Mouse (Mus musculus) kidney, postnatal 10 days (tissue): ENCODE measurements around the gene Atf7.
"Not testable (repeated sequence)": the region's sequence is repeated elsewhere in the genome, so short reads cannot be mapped to it uniquely, and the experiment has no call there.

Experiments
- DNase-seq: peaks from one replicate; pipeline ENCODE4 v3.0.0; 2021; ENCODE audit warnings: mixed read lengths

Gene Atf7

GRCm38 (mm10) chr15:102624970-102625686, at the start of gene Atf7, which contains the start of gene Gm28047:
Gene Atf7, minus strand, starts transcription at chr15:102625464.
Gene Gm28047, minus strand, starts transcription at chr15:102625067.
- DNase-seq, result peak; percentile 100

DNA sequence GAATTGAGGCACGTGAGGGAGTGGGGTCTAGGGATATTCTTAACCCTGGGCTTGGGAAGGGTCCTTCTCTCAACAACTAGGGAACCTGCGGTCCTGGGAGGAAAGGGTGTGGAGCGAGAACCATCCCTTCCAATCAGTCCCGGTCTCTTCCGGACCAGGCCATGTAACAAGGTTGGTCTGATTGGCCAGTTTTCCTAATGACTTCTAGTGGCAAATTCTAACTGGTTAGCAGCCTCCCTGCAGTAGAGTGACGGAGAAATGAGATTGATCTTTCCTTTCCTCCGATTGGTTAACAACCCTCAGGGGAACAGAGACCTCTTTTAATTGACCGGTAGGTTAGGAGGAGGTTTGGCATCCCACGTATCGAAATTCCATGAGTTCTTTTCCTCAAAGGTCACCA, 48.3 kb upstream of the Atf7 start:
- DNase-seq, result peak; percentile 69

DNA sequence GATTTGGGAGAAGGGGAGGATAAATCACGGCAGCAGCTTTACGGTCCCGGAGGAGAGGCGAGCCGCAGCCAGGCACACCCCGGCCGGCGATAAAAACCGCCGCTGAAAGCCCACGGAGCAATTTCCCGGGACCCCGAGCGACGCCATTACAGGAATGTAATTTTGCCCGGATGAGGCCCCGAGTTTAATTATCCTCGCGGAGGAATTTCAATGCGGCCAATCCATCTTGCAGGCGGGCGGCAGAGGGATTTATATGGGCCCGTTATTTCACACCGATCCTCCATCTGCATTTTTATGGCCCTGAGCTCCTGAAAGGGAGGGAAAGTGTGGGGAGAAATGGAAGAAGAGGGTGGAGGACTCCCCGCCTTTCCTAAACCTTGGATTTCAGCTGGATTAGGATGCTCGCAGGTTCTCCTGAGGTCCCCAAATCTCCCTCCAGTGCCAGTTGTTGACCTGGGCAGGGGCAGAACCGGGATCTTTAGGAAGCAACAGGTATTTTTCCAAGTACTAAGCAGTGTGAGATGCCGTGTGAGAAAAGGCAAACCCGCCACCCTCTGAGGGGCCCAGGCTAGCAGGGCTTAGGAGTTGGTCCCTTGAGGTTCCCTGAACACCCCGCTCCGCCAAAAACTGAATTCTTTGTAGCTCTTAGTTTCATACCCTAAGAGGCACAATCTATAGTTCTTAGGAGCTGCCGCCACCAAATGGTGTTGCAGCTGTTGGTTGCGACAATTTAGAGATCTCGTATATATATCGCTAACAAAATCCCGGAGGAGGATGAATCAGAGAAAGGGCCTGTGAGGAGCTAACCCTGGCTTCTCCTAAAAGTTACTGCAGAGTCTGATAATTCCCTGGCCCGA, 47.2 kb upstream of the Atf7 start, which contains the start of gene Atp5g2:
Gene Atp5g2, minus strand, starts transcription at position 138 of the 857 bp plus-strand sequence.
- DNase-seq, result peak; percentile 70

GRCm38 (mm10) chr15:102671721-102672214, 46.5 kb upstream of the Atf7 start:
- peak; percentile 95 for DNase-seq

DNA sequence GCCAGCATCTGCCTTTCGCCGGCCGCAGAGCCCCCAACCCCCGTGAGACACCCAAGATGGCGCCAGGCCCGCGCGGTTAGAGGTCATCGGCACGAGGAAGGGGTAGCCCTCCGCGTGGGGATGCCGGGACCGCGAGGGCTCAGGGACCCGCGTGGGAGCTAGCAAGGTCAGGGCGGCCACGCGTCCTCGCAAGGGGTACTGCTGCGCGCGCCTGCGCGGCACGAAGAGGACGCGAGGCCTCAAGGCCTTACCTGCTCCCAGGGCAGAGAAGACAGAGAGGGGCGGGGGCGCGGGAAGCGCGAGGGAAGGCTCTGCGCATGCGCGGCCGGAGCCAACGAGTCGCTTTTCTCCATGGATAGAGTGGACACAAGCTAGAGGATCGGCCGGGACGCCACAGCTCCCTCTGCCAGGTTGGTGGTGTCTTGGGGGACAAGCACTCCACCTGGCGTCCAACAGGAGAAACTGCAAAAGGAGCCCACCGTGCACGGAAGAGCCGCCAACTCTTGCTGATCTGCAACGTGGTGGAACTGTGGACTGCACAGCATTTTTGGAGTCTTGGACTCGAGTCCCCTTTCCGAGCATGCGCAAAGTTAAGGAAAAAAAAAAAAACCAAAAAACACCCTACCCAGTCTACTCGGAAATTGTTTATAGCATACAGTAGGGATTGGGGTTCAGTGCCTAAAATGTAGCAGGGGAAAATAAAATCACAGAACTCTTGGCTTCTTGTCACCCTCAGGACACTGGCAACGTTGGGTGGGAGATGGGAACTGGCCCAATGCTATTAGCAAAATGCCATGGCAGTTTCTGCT, 45.7 kb upstream of the Atf7 start:
- peak; percentile 99 for DNase-seq

- DNase-seq, result peak; percentile 46
These were observed 45.0 kb upstream of the Atf7 start for GRCm38 (mm10) chr15:102670281-102670680.

DNA sequence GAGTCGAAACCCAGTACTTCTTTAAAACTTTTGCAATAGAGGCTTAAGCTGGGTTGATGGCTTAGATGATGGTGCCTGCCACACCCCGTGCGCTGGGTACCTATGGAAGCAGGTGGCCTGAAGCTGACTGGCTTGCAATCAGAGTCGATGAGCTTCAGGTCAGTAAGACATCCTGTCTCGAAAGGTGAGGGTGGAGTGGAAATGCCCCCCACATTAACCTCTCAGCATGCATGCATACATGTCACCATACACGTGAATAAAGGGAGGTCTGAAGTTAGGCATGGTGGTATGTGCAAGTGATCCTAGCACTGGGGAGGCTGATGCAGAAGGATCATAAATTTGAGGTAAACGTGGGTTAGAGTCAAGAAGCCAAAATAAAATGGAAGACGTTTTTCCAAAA, 44.3 kb upstream of the Atf7 start:
- DNase-seq, result no peak

DNA sequence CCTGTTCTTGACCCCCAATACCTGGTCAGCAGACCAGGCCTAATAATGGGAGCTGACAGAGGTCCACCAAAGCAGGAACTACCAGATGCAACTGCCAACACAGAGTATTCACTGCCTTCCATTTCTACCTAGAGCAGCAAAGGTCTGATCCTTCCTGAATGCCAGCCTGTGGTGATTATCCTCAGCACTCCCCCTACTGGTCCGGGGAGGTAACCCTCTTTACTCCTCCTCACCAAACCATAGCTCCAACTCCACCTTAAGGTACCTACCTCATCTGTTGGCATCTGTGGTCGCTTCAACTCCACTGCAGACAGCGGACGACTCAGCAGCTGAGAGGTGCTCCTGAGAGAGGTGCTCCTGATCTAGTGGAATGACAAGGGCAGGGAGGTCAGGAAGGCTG, 40.2 kb upstream of the Atf7 start:
- DNase-seq, result peak; percentile 78

- no peak for DNase-seq
These were observed 38.6 kb upstream of the Atf7 start for GRCm38 (mm10) chr15:102663825-102664224.

GRCm38 (mm10) chr15:102662601-102663000, 37.3 kb upstream of the Atf7 start:
- DNase-seq, result not testable (repeated sequence)

- no peak for DNase-seq
These were observed 32.7 kb upstream of the Atf7 start for GRCm38 (mm10) chr15:102657926-102658381.

DNA sequence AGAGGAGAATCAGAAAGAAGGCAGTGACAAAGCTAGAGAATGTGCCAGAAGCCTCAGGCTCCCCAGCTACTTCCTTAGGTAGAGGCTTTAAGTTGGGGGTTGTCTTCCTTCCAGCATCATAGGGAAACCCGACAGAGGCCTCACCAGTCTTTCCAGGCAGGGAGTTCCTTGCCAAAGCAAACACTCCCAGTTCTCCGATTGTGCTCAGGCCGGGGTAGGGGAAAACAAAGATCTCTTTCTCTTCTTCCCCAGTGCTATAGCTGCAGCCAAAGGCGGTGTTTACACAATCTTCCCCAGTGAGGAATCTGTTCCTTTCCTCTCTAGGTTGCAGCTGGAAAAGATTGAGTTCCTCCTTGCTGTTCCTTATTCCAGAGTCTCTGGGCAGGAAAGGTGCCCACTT, 31.4 kb upstream of the Atf7 start:
- DNase-seq, result peak; percentile 31

GRCm38 (mm10) chr15:102651928-102652660, 26.8 kb upstream of the Atf7 start:
- DNase-seq, result not testable (repeated sequence)

- no peak for DNase-seq
These were observed 25.8 kb upstream of the Atf7 start for GRCm38 (mm10) chr15:102651107-102651506.

GRCm38 (mm10) chr15:102635817-102636216, 10.6 kb upstream of the Atf7 start:
- DNase-seq, result no peak

DNA sequence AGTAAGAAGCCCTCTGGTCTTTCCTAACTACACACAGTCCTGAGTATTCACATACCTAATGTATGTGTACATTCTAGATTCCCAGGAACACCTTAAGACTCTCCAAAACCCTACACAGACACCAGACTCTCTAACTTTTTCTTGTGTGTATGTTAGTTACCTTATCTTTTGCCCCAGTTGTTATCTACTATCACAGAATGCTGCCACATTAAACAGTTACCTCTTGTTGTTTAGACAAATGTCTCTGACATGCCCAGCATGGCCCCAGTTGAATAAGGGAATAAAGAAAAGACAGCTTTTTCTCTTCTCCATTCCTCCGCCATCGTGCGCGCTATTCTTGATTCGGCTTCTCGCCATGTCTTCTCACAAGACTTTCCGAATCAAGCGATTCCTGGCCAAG, 9.4 kb upstream of the Atf7 start:
- DNase-seq, result no peak

- peak; percentile 69 for DNase-seq
These were observed 407 bp upstream of the Atf7 start for GRCm38 (mm10) chr15:102625687-102626055.

DNA sequence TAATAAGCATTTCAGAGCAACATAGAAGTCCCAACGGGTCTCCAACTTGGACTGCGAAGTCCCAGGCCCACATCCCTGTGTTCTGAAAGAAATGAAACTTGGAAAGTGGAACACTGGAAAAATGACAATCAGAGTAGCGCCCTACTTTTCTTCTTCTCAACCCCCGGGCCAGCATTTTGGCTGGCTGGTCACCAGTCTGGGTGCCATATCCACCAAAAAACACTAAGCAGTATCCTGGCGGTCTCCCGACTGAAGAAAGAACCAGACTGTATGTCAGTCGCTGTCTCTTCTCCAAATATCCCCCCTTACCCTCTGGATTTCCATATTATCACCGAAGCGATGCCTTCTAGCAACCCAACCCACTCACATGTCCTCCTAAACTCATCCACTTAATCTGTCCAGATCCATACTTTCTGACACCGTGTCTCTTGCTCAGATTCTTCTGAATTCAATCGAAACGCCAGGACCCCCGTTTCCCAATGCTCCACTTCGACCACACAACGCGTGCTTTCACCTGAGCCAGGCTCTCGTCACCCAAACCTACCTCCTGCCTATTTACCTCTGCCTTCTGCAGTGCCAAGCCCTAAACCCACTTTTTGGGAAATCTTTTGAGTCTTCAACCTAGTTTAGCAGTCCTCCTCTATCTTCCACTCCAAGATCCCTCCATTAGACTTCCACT, 834 bp downstream of the Atf7 start:
- peak; percentile 26 for DNase-seq

DNA sequence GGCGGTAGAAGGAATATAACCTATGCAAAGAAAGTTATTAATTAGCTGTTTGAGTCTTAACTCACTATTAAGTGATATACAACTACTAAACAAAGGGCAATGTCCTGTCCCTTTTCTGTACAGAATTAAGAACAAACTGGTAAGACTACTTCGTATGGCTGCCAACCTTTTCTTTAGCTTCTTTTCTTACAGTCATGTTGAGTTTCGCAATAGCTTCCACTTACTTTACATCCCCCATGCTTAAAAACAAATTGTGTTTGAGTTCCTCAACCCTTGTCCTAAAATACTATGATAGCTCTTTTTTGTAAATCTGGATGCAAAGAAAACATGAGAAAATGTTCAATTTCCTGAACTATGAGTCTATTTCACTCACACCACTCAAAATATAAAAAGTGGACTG, 2.1 kb downstream of the Atf7 start:
- no peak for DNase-seq

- DNase-seq, result no peak
These were observed 2.7 kb downstream of the Atf7 start for GRCm38 (mm10) chr15:102622536-102622935.

GRCm38 (mm10) chr15:102620765-102621164, 4.5 kb downstream of the Atf7 start:
- DNase-seq, result no peak
